Mouse (Mus musculus) right cerebral cortex, postnatal 14 days (tissue): ENCODE measurements at regions not wholly inside any gene's neighbourhood (a gene's known extent, or its start where the extent isn't known, plus 50 kb on each side); places are given as distances from the start of the nearest gene placed in this dataset.

Experiments
- DNase-seq: peaks from one replicate; pipeline ENCODE4 v3.0.0; 2022

DNA sequence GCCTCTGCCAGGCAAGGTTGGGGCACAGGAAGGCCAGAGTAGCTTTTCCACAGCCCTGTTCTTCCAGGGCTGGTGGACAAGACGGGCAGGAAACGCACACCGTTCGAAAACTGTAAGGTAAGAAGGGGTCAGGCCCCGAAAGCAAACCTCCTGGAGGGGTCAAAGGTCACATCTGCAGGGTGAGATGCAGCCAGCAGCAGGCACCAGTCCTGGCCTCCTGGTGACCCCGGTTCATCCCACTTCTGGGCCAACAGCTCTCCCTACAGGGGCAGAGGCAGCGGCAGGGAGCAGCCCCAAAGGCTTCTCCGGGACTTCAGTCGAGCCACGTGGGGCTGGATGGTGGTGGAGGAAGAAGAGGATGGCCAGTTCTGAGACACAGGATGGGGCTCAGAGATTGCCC lies 98.3 kb downstream of the Rplp1 start:
- no peak for DNase-seq

DNA sequence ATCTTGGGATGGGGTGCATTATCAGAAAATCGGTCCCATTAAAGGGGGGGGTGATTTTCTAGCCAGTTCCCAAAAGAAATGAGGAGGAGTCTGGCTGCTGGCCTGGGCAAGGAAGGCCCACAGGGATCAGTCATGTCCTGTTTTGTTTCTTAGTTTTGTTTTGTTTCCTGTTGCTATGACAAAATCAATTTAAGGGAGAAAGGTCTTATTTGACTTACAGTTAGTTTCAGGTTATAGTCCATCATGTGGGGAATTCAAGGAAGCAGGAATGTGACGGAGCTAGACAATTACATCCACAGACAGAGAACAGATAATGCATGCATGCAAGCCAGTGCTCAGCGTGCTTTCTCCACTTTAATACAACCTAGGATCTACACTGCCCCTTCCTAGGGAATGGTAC lies 101.1 kb downstream of the Rplp1 start:
- no peak for DNase-seq

- no peak for DNase-seq
Measured at GRCm38 (mm10) chr9:61812315-61812714, 102.0 kb downstream of the Rplp1 start.

GRCm38 (mm10) chr9:61810456-61810855 lies 103.9 kb downstream of the Rplp1 start:
- no peak for DNase-seq

DNA sequence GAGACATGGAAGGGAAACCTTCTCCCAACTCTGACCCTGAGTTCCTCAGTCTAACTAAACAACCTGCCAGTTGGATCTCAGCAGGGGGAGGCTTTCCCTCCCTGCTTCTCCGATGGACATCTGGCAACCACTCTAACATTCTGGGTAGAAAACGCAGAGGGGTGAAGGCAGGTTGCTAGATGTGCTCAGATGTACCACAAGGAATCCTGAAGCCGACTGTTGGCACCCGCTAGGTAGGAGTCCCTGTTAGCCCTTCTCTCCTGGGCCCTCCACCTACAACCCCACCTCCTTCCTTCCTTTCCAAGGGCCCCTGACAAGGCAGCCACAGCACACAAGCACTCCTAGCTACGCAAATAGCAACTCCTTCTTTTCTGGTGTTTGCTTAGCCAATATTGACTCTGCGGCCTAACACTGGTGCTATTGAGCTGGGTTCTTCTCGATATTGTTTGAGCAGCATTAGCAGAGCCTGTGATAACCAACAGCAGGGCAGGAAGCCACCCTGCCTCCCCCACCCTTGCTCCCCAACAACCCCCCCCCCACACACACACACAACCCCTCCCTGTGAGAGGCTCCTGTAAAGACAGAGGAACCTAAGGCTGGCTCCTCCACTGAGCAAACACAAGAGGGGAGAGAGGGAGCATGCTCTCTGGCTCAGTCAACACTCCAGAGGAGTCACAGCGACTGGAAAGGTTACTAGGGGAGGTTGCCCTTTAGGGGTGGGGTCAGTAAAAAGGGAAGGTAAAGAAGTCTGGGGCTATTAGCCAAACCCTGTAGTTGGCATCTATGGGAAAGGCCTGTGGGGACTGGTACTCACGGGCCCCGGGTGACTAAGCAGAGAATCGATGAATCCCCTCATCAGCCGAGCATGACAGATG lies 105.8 kb downstream of the Rplp1 start:
- DNase-seq = no peak

- no peak for DNase-seq
Measured at GRCm38 (mm10) chr9:61805971-61806370, 108.4 kb downstream of the Rplp1 start.

DNA sequence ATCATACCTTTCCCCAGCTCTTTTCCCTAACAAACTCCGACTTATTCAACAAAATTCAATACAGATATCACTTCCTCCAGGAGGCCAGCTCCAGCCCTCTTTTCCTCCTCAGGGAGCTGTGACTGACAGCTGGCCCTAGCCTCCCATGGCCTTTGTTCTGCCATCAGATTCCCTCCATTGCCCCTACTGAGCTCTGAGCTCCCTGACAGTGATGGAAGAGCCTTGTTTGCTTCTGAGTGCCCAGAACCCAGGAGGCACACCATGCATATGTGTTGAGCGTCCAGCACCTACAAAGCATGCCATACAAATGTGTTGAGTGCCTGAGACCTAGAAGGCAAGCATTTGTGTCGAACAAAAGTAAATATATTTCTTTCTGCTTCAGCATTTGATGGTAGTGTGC lies 110.8 kb downstream of the Rplp1 start:
- no peak for DNase-seq

DNA sequence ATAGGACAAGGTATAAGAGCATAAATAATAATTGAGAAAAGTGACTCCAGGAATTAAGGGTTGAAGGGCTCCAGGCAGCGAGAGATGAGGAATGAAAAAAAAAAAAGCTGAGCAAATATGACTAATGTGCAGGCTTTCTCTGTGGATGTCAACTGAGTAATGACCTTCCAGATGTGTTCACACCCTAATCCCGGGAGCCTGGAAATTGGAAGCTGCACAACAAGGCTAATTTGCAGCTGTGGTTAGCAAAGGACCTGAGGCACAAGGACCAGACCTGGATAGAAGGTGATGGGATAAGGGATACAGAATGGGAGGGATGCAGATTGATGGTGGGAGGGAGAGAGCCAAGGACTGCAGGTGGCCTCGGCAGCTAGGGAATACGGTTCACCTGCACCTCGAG lies 111.6 kb downstream of the Rplp1 start:
- DNase-seq = no peak

DNA sequence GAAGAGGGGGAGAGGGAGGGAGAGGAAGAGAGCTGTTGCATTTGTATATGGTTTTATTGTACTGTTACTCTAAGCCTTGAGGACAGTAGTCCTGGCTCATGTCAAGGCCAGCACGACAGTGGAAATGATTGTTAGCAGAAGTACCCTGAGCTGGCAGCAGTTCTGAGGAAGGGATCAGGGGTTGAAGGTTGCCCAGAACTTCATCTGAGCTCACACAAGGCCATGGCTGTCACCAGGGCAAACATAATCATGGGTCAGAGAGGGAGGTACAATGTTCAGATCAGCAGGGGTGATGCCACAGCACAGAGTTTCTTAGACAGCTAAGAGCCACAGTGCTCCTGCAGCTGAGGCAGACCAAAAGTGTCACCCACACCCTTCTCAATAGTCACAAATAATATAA lies 114.8 kb downstream of the Rplp1 start:
- DNase-seq = no peak

DNA sequence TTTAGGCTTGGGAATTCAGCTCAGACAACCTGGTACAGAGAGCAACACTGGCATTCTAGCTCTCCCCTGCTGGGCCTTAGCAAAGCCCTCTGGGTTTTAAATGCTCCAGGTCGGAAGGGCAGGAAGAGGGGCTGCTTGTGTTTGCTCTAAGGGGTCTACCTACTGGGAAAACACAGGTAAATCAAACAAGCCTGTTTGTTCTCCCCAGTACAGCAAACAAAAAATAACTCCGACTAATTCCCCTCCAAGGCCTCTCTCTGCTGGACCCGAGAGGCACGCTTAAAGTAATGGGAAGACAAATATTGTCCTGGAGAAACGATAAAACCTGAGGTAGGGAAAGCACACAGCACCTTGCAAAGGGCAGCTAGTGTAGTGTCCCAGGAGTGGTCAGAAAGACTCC lies 118.4 kb downstream of the Rplp1 start:
- no peak for DNase-seq

DNA sequence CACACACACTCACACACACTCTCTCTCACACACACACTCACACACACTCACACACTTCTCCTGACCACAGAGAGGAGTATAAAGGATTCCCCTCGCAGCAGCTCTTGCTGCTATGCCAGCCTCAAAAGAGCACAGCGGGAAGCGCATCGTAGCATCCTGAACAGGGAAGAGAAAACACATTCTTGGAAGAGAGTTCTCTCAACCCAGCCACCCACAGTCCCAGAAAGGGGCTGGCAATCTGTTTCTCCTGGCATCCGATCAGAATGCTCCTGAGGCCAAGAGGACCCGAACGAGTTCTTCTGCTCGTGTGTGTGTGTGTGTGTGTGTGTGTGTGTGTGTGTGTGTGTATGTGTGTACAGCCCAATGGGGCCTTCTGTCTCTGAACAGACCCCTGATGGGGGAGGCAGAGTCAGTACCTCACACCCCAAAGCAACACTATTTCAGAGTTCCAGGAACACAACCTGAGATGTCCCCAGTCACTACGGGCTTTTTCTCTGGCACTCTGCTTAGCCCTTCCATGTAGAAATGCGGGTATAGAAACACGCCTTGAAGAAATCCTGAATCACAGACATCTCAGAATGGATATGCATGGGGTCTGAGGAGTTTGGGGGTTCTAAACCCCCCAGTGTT lies 122.8 kb downstream of the Rplp1 start:
- peak; percentile 62 for DNase-seq

GRCm38 (mm10) chr9:61790849-61791248 lies 123.5 kb downstream of the Rplp1 start:
- DNase-seq = no peak

- no peak for DNase-seq
Measured at GRCm38 (mm10) chr9:61789066-61789897, 125.1 kb downstream of the Rplp1 start.

- DNase-seq = no peak
Measured at GRCm38 (mm10) chr9:61781469-61781868, 132.9 kb downstream of the Rplp1 start.

GRCm38 (mm10) chr9:61780186-61780939 lies 134.0 kb downstream of the Rplp1 start:
- DNase-seq = no peak

DNA sequence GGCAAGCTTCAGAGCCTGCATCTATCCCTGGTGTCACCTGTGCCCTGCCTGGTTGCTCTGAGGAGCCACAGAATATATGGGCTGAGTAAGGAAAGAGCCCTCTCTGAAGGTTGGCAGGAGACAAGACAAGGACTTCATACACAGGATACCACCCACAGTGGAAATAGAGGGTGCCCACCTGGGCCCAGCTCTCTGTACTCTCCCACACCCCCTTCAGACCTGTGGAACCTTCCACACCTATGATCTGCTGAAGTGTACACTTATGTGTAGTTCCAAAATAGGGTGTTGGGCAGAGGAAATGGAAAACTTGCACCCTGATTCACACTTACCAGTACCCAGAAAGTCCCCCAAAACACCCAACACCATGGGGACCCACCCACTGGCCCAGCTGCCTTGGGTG lies 135.2 kb downstream of the Rplp1 start:
- no peak for DNase-seq

DNA sequence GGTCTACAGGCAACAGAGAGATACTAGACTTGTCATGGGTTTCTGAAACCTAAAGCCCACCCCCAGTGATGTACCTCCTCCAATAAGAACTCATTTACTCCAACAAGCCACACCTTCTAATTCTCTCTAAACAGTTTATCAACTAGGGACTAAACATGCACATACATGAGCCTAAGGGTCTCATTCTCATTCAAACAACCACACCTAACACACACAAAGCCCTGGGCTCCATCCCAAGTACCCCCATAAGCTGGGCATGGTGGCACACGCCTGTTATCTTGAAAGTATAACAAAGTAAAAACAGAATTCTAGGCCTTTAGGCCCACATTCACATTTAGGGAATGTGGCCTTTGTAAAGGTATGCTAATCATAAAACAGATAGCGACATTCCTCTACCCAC lies 137.9 kb downstream of the Rplp1 start:
- DNase-seq = no peak

GRCm38 (mm10) chr9:61770207-61770955 lies 144.0 kb downstream of the Rplp1 start:
- no peak for DNase-seq

GRCm38 (mm10) chr9:61766187-61766586 lies 148.2 kb downstream of the Rplp1 start:
- DNase-seq = no peak

DNA sequence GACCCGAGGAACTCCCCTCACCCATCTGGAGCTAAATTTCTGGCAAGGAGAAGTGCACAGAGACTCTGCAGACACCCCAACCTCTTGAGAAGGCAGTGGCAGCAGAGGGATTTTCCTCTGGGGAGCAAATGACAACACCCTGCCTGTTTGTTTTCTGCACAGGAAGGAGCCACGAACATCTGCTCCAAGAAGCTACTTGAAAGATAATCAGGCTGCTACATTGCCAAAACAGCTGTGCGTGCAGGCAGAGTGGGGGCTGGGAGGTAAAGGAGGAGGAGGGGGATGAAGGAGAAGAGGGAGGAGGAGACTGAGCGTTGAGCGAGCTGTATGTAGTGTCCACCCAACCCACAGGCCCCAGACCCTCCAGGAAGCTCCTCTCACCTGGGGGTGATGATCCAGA lies 149.0 kb downstream of the Rplp1 start:
- no peak for DNase-seq

DNA sequence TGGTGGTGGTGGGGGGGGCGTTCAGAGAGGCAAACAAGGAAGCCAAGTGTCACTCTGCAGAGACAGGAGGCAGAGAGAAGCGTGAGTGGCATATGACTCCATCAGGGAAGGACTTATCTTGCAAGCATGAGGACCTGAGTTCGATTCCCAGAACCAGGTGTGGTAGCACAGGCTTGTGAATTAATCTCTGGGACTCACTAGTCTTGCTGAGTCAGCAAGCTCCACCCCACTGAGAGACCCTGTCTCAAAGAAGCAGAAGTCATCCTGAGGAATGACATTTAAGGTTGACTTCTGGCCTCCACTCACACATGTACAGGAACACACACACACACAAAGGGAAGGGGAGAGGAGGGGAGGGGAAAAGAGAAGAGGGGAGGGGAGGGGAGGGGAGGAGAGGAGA lies 156.5 kb downstream of the Rplp1 start:
- no peak for DNase-seq

GRCm38 (mm10) chr9:61756801-61757342 lies 157.5 kb downstream of the Rplp1 start:
- DNase-seq = peak; percentile 42
